Mouse (Mus musculus): ENCODE data around the gene St8sia6.

DNA sequence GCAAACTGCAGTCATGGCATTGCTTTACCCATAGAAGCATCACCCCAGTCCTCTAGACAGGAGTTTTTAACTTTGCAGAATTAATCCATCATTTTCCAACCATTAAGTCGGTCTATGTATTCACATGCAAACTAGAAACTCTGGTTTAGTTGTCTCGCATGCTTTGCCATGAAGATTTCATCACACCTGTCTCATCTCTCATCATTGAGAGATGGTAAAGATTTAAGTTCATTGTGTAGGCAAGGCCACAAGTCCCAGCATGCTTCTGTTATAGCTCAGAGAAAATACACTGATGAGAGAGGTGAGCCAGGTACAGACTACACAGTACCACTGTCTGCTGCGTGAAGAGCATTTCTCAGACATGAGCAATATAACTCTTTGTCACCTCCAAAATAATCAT lies 18.8 kb downstream of the St8sia6 start:
- no peak for TF ChIP-seq CTCF (IDR thresholded peaks at IDR 0.05)
- no peak for TF ChIP-seq POLR2A (IDR thresholded peaks at IDR 0.05; ENCODE audit: insufficient read depth, low read depth, low read length)
